Mouse (Mus musculus): ENCODE measurements around the gene Arhgap6. TPM values are rescaled to one million over a fixed set of nuclear protein-coding genes. Genes with fewer than 3 reads are reported as not detected.

Gene Arhgap6
- polyA plus RNA-seq, 1 experiment from 2014 or later: 8.9 TPM

- Histone ChIP-seq H3K27me3 (ENCODE audit: control insufficient read depth, insufficient read depth, low read length) (no peaks in the 10 kb centered on the region), H3K9me3 (replicated peaks; ENCODE audit: control insufficient read depth, low read length) (no peaks in the 10 kb centered on the region), H3K4me2 (no peak overlapping the region), H3K27ac (ENCODE audit: low read depth, low read length) (no peak overlapping the region), H3K36me3 (ENCODE audit: control insufficient read depth, insufficient read depth, low read length) (no peaks in the 10 kb centered on the region), H3K4me3 (ENCODE audit: low read depth, low read length) (no peak overlapping the region), H3K9ac (ENCODE audit: low read depth, low read length) (no peak overlapping the region), H3K4me1 (ENCODE audit: control insufficient read depth, insufficient read depth, low read length) (no peaks in the 10 kb centered on the region)
- no peak for ATAC-seq (replicated peaks; ENCODE audit: insufficient number of reproducible peaks, low FRiP score, low TSS enrichment)
- WGBS (ENCODE audit: insufficient replicate concordance): 53% methylated on average over 4 of the region's 4 CpGs
These were observed 143.0 kb downstream of the Arhgap6 start for GRCm38 (mm10) chrX:168937941-168938340.

- no peak overlapping the region for H3K9ac ChIP-seq (ENCODE audit: low read depth, low read length)
- H3K4me2 ChIP-seq: no peak overlapping the region
- no peak overlapping the region for H3K27ac ChIP-seq (ENCODE audit: low read depth, low read length)
- H3K27me3 ChIP-seq (ENCODE audit: control insufficient read depth, insufficient read depth, low read length): no peaks in the 10 kb centered on the region
- no peaks in the 10 kb centered on the region for H3K4me1 ChIP-seq (ENCODE audit: control insufficient read depth, insufficient read depth, low read length)
- no peak overlapping the region for H3K4me3 ChIP-seq (ENCODE audit: low read depth, low read length)
- H3K9me3 ChIP-seq (replicated peaks; ENCODE audit: control insufficient read depth, low read length): no peaks in the 10 kb centered on the region
- ATAC-seq (replicated peaks; ENCODE audit: insufficient number of reproducible peaks, low FRiP score, low TSS enrichment): no peak
- H3K36me3 ChIP-seq (ENCODE audit: control insufficient read depth, insufficient read depth, low read length): no peaks in the 10 kb centered on the region
- 64% methylated on average over 5 of the region's 5 CpGs for WGBS (ENCODE audit: insufficient replicate concordance)
These were observed 146.8 kb downstream of the Arhgap6 start for GRCm38 (mm10) chrX:168941684-168942083.

DNA sequence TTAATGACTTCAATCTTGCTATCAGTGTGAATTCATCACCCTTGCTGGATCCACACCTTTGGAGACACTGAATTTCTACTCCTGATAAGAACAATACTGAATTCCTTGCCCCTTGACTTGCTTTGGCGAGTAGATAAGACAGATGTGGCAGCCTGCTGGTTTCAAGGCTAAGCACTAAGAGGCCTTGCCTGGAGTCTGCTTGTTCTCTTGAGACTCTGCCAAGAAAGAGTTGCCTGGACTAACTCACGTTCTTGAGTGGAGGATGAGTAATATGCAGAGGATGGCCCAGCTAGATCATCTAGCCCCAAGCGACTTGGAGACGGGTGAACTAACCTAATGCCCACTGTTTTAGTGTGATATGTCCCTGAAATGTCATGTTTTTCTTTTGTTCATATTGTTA, 148.3 kb downstream of the Arhgap6 start:
- Histone ChIP-seq H3K9ac (ENCODE audit: low read depth, low read length) (no peak overlapping the region), H3K9me3 (replicated peaks; ENCODE audit: control insufficient read depth, low read length) (no peaks in the 10 kb centered on the region), H3K27me3 (ENCODE audit: control insufficient read depth, insufficient read depth, low read length) (no peaks in the 10 kb centered on the region), H3K27ac (ENCODE audit: low read depth, low read length) (no peak overlapping the region), H3K4me3 (ENCODE audit: low read depth, low read length) (no peak overlapping the region), H3K4me2 (no peak overlapping the region), H3K36me3 (ENCODE audit: control insufficient read depth, insufficient read depth, low read length) (no peaks in the 10 kb centered on the region), H3K4me1 (ENCODE audit: control insufficient read depth, insufficient read depth, low read length) (no peaks in the 10 kb centered on the region)
- no peak for ATAC-seq (replicated peaks; ENCODE audit: insufficient number of reproducible peaks, low FRiP score, low TSS enrichment)
- WGBS (ENCODE audit: insufficient replicate concordance): 59% methylated on average over 4 of the region's 4 CpGs

DNA sequence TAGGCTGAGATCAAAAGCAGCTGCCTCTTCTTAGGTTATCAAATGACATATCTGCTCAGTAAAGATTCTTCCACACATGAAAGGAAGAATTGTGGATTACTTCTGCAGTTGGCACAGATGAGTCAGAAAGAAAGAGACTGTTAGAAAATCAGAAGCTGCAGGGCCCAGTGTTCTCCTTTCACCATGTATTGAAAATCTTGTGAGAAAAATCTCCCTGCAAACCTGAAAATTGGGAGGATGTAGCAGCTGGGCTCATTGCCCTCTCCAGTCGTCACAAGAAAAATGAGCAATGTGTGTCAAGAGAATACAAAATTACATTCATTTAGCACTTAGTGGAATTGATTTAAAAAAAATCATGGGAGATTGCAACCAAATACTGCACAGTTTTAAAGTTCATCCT, 180.5 kb downstream of the Arhgap6 start:
- no peak overlapping the region for H3K4me2 ChIP-seq
- H3K27me3 ChIP-seq (ENCODE audit: control insufficient read depth, insufficient read depth, low read length): no peaks in the 10 kb centered on the region
- peaks cover 2% of the 10 kb centered on the region; the same call in 1 of the 2 replicates for H3K4me1 ChIP-seq (ENCODE audit: control insufficient read depth, insufficient read depth, low read length)
- H3K9ac ChIP-seq (ENCODE audit: low read depth, low read length): no peak overlapping the region
- H3K4me3 ChIP-seq (ENCODE audit: low read depth, low read length): no peak overlapping the region
- H3K9me3 ChIP-seq (replicated peaks; ENCODE audit: control insufficient read depth, low read length): no peaks in the 10 kb centered on the region
- 64% methylated on average over 1 of the region's 1 CpGs for WGBS (ENCODE audit: insufficient replicate concordance)
- no peak overlapping the region for H3K27ac ChIP-seq (ENCODE audit: low read depth, low read length)
- ATAC-seq (replicated peaks; ENCODE audit: insufficient number of reproducible peaks, low FRiP score, low TSS enrichment): no peak
- no peaks in the 10 kb centered on the region for H3K36me3 ChIP-seq (ENCODE audit: control insufficient read depth, insufficient read depth, low read length)

- WGBS (ENCODE audit: insufficient replicate concordance): 46% methylated on average over 3 of the region's 3 CpGs
- H3K27ac ChIP-seq (ENCODE audit: low read depth, low read length): no peak overlapping the region
These were observed 182.9 kb downstream of the Arhgap6 start for GRCm38 (mm10) chrX:168977776-168978175.

DNA sequence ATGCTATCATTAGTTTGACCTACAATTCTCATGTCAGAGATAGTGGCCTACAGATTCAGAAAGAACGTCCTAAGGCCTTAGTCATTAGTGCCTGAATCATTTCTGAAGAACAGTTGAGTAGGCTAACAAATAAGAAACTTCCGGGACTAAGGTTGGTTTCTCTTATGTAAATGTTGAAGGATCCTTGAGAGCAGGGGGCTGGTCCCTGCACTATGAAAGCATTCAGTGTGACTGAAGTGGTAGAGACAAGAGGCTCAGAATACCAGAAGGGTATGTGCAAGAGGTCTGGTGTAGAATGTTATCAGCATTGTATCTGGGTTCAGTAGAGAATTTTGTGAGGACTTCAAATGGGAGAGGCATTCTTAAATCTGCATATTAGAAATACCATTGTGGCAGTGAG, 185.5 kb downstream of the Arhgap6 start:
- Histone ChIP-seq H3K4me2 (no peak overlapping the region), H3K27ac (ENCODE audit: low read depth, low read length) (no peak overlapping the region), H3K9me3 (replicated peaks; ENCODE audit: control insufficient read depth, low read length) (no peaks in the 10 kb centered on the region), H3K27me3 (ENCODE audit: control insufficient read depth, insufficient read depth, low read length) (no peaks in the 10 kb centered on the region), H3K4me1 (ENCODE audit: control insufficient read depth, insufficient read depth, low read length) (peaks cover 3% of the 10 kb centered on the region; the same call in 1 of the 2 replicates), H3K4me3 (ENCODE audit: low read depth, low read length) (no peak overlapping the region), H3K36me3 (ENCODE audit: control insufficient read depth, insufficient read depth, low read length) (no peaks in the 10 kb centered on the region), H3K9ac (ENCODE audit: low read depth, low read length) (no peak overlapping the region)
- no peak for ATAC-seq (replicated peaks; ENCODE audit: insufficient number of reproducible peaks, low FRiP score, low TSS enrichment)
- 48% methylated on average over 2 of the region's 2 CpGs for WGBS (ENCODE audit: insufficient replicate concordance)

More at GRCm38 (mm10) chrX:168977776-168978175, 182.9 kb downstream of the Arhgap6 start:
- peaks cover 3% of the 10 kb centered on the region; the same call in 1 of the 2 replicates for H3K4me1 ChIP-seq (ENCODE audit: control insufficient read depth, insufficient read depth, low read length)
- H3K4me2 ChIP-seq: no peak overlapping the region
- H3K9ac ChIP-seq (ENCODE audit: low read depth, low read length): no peak overlapping the region
- no peak for ATAC-seq (replicated peaks; ENCODE audit: insufficient number of reproducible peaks, low FRiP score, low TSS enrichment)
- H3K9me3 ChIP-seq (replicated peaks; ENCODE audit: control insufficient read depth, low read length): no peaks in the 10 kb centered on the region
- no peaks in the 10 kb centered on the region for H3K27me3 ChIP-seq (ENCODE audit: control insufficient read depth, insufficient read depth, low read length)
- no peak overlapping the region for H3K4me3 ChIP-seq (ENCODE audit: low read depth, low read length)
- H3K36me3 ChIP-seq (ENCODE audit: control insufficient read depth, insufficient read depth, low read length): no peaks in the 10 kb centered on the region

- H3K4me1 ChIP-seq (ENCODE audit: control insufficient read depth, insufficient read depth, low read length): no peaks in the 10 kb centered on the region
- no peaks in the 10 kb centered on the region for H3K27me3 ChIP-seq (ENCODE audit: control insufficient read depth, insufficient read depth, low read length)
- no peaks in the 10 kb centered on the region for H3K9me3 ChIP-seq (replicated peaks; ENCODE audit: control insufficient read depth, low read length)
- no peak overlapping the region for H3K4me2 ChIP-seq
- no peak overlapping the region for H3K4me3 ChIP-seq (ENCODE audit: low read depth, low read length)
- no peaks in the 10 kb centered on the region for H3K36me3 ChIP-seq (ENCODE audit: control insufficient read depth, insufficient read depth, low read length)
- H3K9ac ChIP-seq (ENCODE audit: low read depth, low read length): no peak overlapping the region
- ATAC-seq (replicated peaks; ENCODE audit: insufficient number of reproducible peaks, low FRiP score, low TSS enrichment): no peak
- H3K27ac ChIP-seq (ENCODE audit: low read depth, low read length): no peak overlapping the region
- 46% methylated on average over 1 of the region's 1 CpGs for WGBS (ENCODE audit: insufficient replicate concordance)
These were observed 212.2 kb downstream of the Arhgap6 start for GRCm38 (mm10) chrX:169007066-169007465.

GRCm38 (mm10) chrX:169012701-169013100, 217.8 kb downstream of the Arhgap6 start:
- Histone ChIP-seq H3K4me2 (no peak overlapping the region), H3K4me1 (ENCODE audit: control insufficient read depth, insufficient read depth, low read length) (no peaks in the 10 kb centered on the region), H3K27ac (ENCODE audit: low read depth, low read length) (no peak overlapping the region), H3K9me3 (replicated peaks; ENCODE audit: control insufficient read depth, low read length) (no peaks in the 10 kb centered on the region), H3K9ac (ENCODE audit: low read depth, low read length) (no peak overlapping the region), H3K4me3 (ENCODE audit: low read depth, low read length) (no peak overlapping the region), H3K27me3 (ENCODE audit: control insufficient read depth, insufficient read depth, low read length) (no peaks in the 10 kb centered on the region), H3K36me3 (ENCODE audit: control insufficient read depth, insufficient read depth, low read length) (no peaks in the 10 kb centered on the region)
- ATAC-seq (replicated peaks; ENCODE audit: insufficient number of reproducible peaks, low FRiP score, low TSS enrichment): no peak

DNA sequence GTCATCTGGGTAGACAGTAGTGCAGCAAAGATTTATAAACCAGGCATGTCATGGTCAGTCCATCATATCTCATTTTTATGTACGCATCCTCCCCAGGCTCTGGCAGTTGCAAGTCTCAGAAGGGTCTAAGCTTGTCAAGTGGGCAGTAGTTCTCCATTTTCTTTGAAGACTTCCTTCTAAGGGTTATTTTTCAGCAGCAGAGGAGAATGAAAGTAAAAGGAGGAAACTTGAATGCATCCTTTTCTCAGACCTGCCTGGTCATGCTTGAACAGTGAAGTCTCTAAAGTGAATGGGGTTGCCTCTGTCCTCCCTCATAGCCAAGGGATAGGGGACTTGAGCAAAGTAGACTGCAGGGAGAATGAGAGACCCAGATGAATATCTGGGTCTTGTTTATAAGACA, 239.5 kb downstream of the Arhgap6 start:
- H3K4me3 ChIP-seq (ENCODE audit: low read depth, low read length): no peak overlapping the region
- 79% methylated on average over 1 of the region's 1 CpGs for WGBS (ENCODE audit: insufficient replicate concordance)

More for the DNA sequence above, 239.5 kb downstream of the Arhgap6 start:
- Histone ChIP-seq H3K27ac (ENCODE audit: low read depth, low read length) (no peak overlapping the region), H3K36me3 (ENCODE audit: control insufficient read depth, insufficient read depth, low read length) (no peaks in the 10 kb centered on the region), H3K4me1 (ENCODE audit: control insufficient read depth, insufficient read depth, low read length) (no peaks in the 10 kb centered on the region), H3K4me2 (no peak overlapping the region), H3K9ac (ENCODE audit: low read depth, low read length) (no peak overlapping the region), H3K27me3 (ENCODE audit: control insufficient read depth, insufficient read depth, low read length) (no peaks in the 10 kb centered on the region), H3K9me3 (replicated peaks; ENCODE audit: control insufficient read depth, low read length) (no peaks in the 10 kb centered on the region)
- ATAC-seq (replicated peaks; ENCODE audit: insufficient number of reproducible peaks, low FRiP score, low TSS enrichment): no peak
